Mouse (Mus musculus): ENCODE measurements around the gene Coq2. TPM values are rescaled to one million over a fixed set of nuclear protein-coding genes. Genes with fewer than 3 reads are reported as not detected.

The Coq2 gene
- polyA plus RNA-seq, 1 experiment from 2014 or later: 59.4 TPM

DNA sequence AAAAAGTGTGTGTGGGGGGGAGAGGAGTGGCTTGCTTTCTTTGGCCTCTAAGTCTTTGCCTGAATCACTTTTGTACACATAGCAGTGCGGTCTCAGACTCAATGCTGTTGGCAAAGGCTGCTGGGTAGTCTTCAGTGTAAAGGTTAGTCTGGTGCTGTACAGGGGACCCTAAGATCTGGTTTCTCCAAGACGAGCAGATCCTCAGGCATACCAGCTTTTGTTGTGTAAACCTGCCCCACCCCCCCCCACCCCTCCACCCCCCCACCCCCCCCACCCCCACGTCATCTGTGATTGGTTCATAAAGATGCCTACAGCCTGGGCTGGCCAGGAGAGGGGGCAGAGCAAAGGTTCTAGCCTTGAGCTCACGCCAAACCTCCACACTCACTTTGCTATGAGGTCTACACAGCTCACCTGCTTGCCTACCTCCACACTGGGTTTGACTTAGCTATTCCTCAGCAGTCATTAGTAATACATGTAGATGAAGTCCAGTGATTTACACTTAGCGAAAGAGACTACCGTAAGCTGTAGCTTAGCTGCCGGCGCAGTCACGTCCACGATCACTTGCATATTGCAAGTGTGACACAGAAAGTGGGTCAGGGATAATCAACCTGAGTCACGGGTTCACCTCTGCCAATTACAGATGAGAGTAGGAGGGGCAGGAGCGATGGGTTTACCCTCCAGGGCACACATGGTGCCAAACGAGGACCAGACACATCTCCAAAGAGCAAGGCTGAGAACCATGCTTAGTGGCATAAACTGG lies 26.1 kb upstream of the Coq2 start:
- no peak for ATAC-seq (ENCODE audit: low FRiP score)
- Histone ChIP-seq H3K9me3 (ENCODE audit: control insufficient read depth, low read length) (no peaks in the 10 kb centered on the region), H3K9ac (ENCODE audit: low read length) (no peak overlapping the region), H3K4me1 (ENCODE audit: control insufficient read depth, insufficient read depth, low read length) (no peaks in the 10 kb centered on the region), H3K27me3 (ENCODE audit: control insufficient read depth, insufficient read depth, low read length) (no peaks in the 10 kb centered on the region), H3K27ac (ENCODE audit: low read depth, low read length) (no peak overlapping the region), H3K4me2 (no peak overlapping the region), H3K36me3 (ENCODE audit: control insufficient read depth, insufficient read depth, low read length) (no peaks in the 10 kb centered on the region), H3K4me3 (ENCODE audit: low read depth, low read length) (no peak overlapping the region)
- WGBS: 82% methylated on average over 13 of the region's 13 CpGs
- DNase-seq (ENCODE audit: low spot score, missing footprints): no peak

- no peaks in the 10 kb centered on the region for H3K36me3 ChIP-seq (ENCODE audit: control insufficient read depth, insufficient read depth, low read length)
- H3K9me3 ChIP-seq (ENCODE audit: control insufficient read depth, low read length): no peaks in the 10 kb centered on the region
- ATAC-seq (ENCODE audit: low FRiP score): no peak
- H3K4me1 ChIP-seq (ENCODE audit: control insufficient read depth, insufficient read depth, low read length): no peaks in the 10 kb centered on the region
- H3K4me3 ChIP-seq (ENCODE audit: low read depth, low read length): no peak overlapping the region
- no peaks in the 10 kb centered on the region for H3K27me3 ChIP-seq (ENCODE audit: control insufficient read depth, insufficient read depth, low read length)
- no peak for DNase-seq (ENCODE audit: low spot score, missing footprints)
- 73% methylated on average over 2 of the region's 2 CpGs for WGBS
- no peak overlapping the region for H3K9ac ChIP-seq (ENCODE audit: low read length)
- H3K27ac ChIP-seq (ENCODE audit: low read depth, low read length): no peak overlapping the region
- H3K4me2 ChIP-seq: no peak overlapping the region
Observed at GRCm38 (mm10) chr5:100697886-100698285, 22.9 kb upstream of the Coq2 start.

DNA sequence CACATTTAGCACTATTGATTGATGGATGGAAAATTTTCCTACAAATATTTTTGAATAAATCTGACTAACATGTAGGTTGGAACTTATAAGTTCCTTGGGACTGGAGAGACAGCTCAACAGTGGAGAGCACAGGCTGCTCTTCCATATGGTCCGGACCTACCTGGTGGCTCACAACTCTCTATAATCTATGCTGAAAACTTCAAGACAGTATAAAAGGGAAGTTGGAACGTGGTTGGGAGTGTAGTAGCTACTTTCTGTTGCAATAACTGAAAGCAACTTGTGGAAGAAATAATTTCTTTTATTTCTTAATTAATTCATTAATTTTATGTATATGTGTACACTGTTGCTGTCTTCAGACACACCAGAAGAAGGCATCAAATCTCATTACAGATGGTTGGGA lies 22.5 kb upstream of the Coq2 start:
- 81% methylated on average over 2 of the region's 2 CpGs for WGBS
- Histone ChIP-seq H3K4me2 (no peak overlapping the region), H3K4me1 (ENCODE audit: control insufficient read depth, insufficient read depth, low read length) (no peaks in the 10 kb centered on the region), H3K4me3 (ENCODE audit: low read depth, low read length) (no peak overlapping the region), H3K9me3 (ENCODE audit: control insufficient read depth, low read length) (no peaks in the 10 kb centered on the region), H3K27ac (ENCODE audit: low read depth, low read length) (no peak overlapping the region), H3K9ac (ENCODE audit: low read length) (no peak overlapping the region), H3K27me3 (ENCODE audit: control insufficient read depth, insufficient read depth, low read length) (no peaks in the 10 kb centered on the region), H3K36me3 (ENCODE audit: control insufficient read depth, insufficient read depth, low read length) (no peaks in the 10 kb centered on the region)
- DNase-seq (ENCODE audit: low spot score, missing footprints): no peak
- no peak for ATAC-seq (ENCODE audit: low FRiP score)

- 67% methylated on average over 4 of the region's 4 CpGs for WGBS
- no peak overlapping the region for H3K27ac ChIP-seq (ENCODE audit: low read depth, low read length)
- no peaks in the 10 kb centered on the region for H3K27me3 ChIP-seq (ENCODE audit: control insufficient read depth, insufficient read depth, low read length)
- ATAC-seq (ENCODE audit: low FRiP score): no peak
- no peaks in the 10 kb centered on the region for H3K36me3 ChIP-seq (ENCODE audit: control insufficient read depth, insufficient read depth, low read length)
- H3K9ac ChIP-seq (ENCODE audit: low read length): no peak overlapping the region
- no peaks in the 10 kb centered on the region for H3K4me1 ChIP-seq (ENCODE audit: control insufficient read depth, insufficient read depth, low read length)
- H3K4me3 ChIP-seq (ENCODE audit: low read depth, low read length): no peak overlapping the region
- DNase-seq (ENCODE audit: low spot score, missing footprints): no peak
- no peaks in the 10 kb centered on the region for H3K9me3 ChIP-seq (ENCODE audit: control insufficient read depth, low read length)
- no peak overlapping the region for H3K4me2 ChIP-seq
Observed at GRCm38 (mm10) chr5:100685631-100686030, 10.7 kb upstream of the Coq2 start.

DNA sequence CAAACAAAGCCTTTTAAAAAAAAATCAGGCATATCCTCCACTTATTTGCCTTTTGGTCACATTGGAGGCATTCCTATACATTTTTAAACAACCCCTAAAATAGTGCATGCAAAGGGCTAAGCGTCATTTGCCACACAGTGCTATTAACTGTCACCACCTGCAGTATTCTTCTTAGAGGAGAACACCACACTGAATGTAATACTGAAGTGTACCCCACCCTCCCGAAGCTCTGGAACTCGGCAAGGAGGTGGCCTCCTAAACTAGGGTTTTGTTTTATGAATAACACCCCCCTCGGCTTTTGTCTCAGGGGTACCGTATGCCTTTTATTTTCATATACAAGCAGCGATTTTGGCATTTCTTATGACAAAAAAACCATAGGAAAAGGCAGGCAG lies 5.6 kb upstream of the Coq2 start:
- no peak overlapping the region for H3K9ac ChIP-seq (ENCODE audit: low read length)
- no peak for ATAC-seq (ENCODE audit: low FRiP score)

DNA sequence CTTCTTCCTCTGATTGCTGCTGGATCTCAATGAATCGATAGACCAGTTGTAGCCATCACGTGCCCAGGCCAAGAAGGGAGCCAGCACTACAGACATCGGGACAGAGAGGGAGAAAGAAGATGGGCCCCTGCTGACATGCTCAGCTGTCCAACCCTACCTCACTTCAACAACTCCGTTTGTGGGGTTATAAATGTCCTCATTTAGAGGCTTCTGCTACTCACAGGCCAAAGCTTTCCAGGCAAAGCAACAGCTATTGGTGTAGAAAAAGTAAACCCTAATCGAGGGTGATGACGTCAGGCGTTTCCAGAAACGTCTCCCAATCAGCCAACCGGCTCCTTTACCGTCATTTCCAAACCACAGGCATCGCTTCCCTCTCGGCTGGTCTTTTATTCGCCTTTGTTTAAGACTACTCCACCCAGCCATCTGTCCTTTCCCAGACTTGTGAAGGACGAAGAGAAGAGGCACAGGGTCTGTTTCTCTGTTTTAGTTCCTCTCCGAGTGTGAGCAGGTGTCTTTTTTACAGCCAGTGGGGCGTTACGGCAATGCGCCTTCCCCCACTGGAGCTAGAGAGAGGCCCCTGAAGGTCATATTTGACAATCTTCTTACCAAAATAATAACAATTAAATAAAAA lies 5.1 kb upstream of the Coq2 start:
- ATAC-seq (ENCODE audit: low FRiP score) (no peak), DNase-seq (ENCODE audit: low spot score, missing footprints) (no peak)
- Histone ChIP-seq H3K9ac (ENCODE audit: low read length) (no peak overlapping the region), H3K4me1 (ENCODE audit: control insufficient read depth, insufficient read depth, low read length) (peaks cover 2% of the 10 kb centered on the region; the same call in 1 of the 2 replicates), H3K27ac (ENCODE audit: low read depth, low read length) (no peak overlapping the region), H3K9me3 (ENCODE audit: control insufficient read depth, low read length) (no peaks in the 10 kb centered on the region), H3K4me2 (no peak overlapping the region), H3K27me3 (ENCODE audit: control insufficient read depth, insufficient read depth, low read length) (no peaks in the 10 kb centered on the region), H3K36me3 (ENCODE audit: control insufficient read depth, insufficient read depth, low read length) (no peaks in the 10 kb centered on the region), H3K4me3 (ENCODE audit: low read depth, low read length) (no peak overlapping the region)
- WGBS: 67% methylated on average over 18 of the region's 18 CpGs

More for the DNA sequence above, 5.6 kb upstream of the Coq2 start:
- H3K27ac ChIP-seq (ENCODE audit: low read depth, low read length): no peak overlapping the region
- H3K27me3 ChIP-seq (ENCODE audit: control insufficient read depth, insufficient read depth, low read length): no peaks in the 10 kb centered on the region
- 84% methylated on average over 6 of the region's 6 CpGs for WGBS
- no peaks in the 10 kb centered on the region for H3K4me1 ChIP-seq (ENCODE audit: control insufficient read depth, insufficient read depth, low read length)
- H3K4me2 ChIP-seq: no peak overlapping the region
- H3K9me3 ChIP-seq (ENCODE audit: control insufficient read depth, low read length): no peaks in the 10 kb centered on the region
- no peaks in the 10 kb centered on the region for H3K36me3 ChIP-seq (ENCODE audit: control insufficient read depth, insufficient read depth, low read length)
- DNase-seq (ENCODE audit: low spot score, missing footprints): no peak
- H3K4me3 ChIP-seq (ENCODE audit: low read depth, low read length): no peak overlapping the region

DNA sequence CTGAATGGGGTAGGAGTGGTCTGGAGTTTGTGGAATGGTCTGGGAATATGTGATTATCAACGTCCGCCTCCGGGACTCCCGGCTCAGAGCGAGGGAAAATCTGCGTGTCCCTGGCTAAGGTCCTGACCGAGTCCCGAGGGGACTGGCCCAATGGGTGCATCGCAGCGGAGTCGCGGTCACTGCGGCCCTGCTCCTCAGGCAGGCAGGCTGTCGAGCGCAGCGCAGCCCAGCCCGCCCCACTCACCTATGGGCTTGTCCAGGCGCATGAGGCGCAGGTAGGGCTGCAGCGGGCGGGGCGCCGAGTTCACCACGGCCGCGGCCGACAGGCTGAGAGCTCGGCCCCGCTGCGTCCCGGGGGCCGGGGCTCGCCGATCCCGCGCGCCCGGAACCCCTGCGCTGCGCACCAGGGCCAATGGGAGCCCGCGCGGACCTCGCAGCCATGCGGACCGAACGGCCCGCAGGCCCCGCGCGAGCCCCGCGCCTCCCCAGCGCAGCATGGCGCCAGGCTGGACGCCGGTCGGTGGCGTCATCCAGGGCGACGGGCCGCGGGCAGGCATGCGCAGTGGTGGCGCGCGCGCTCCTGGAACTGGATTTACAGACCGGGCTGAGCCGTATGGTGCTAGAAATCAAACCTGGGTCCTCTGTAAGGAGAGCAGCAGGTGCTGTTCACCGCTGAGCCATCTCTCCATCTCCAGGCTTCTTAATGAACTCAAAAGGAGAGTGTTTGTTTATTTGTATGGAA lies 1.0 kb downstream of the Coq2 start:
- ATAC-seq (ENCODE audit: low FRiP score) (peak; percentile 97), DNase-seq (ENCODE audit: low spot score, missing footprints) (peak; percentile 98)
- Histone ChIP-seq H3K27ac (ENCODE audit: low read depth, low read length) (peak overlapping the region; percentile 25), H3K36me3 (ENCODE audit: control insufficient read depth, insufficient read depth, low read length) (no peaks in the 10 kb centered on the region), H3K27me3 (ENCODE audit: control insufficient read depth, insufficient read depth, low read length) (no peaks in the 10 kb centered on the region), H3K9me3 (ENCODE audit: control insufficient read depth, low read length) (no peaks in the 10 kb centered on the region), H3K4me3 (ENCODE audit: low read depth, low read length) (peak overlapping the region; percentile 79), H3K9ac (ENCODE audit: low read length) (peak overlapping the region; percentile 89), H3K4me2 (peak overlapping the region; percentile 71), H3K4me1 (ENCODE audit: control insufficient read depth, insufficient read depth, low read length) (peaks cover 12% of the 10 kb centered on the region)
- under 1% methylated on average over 60 of the region's 71 CpGs for WGBS

DNA sequence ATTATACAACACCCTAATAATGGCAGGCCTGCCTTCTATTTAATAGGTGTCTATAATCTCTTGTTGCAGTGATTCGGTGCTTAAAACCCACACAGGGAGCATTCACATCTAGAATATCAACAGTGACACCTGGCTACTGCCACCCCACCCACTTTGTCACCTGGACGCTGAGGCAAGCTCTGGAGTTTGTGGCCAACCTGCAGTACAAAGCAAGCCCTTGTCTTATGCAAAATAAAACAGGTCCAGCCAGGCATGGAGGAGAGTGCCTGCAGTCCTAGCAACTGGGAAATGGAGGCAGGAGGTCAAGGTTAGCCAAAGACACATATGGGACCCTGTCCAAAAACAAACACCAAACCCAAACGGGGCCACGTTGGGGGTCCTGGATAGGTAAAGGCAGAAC lies 2.5 kb downstream of the Coq2 start:
- H3K27ac ChIP-seq (ENCODE audit: low read depth, low read length): no peak overlapping the region
- WGBS: 90% methylated on average over 4 of the region's 4 CpGs
- DNase-seq (ENCODE audit: low spot score, missing footprints): no peak

GRCm38 (mm10) chr5:100671897-100672296 lies 3.0 kb downstream of the Coq2 start:
- Histone ChIP-seq H3K27ac (ENCODE audit: low read depth, low read length) (no peak overlapping the region), H3K4me1 (ENCODE audit: control insufficient read depth, insufficient read depth, low read length) (peaks cover 12% of the 10 kb centered on the region), H3K27me3 (ENCODE audit: control insufficient read depth, insufficient read depth, low read length) (no peaks in the 10 kb centered on the region), H3K9me3 (ENCODE audit: control insufficient read depth, low read length) (no peaks in the 10 kb centered on the region), H3K4me3 (ENCODE audit: low read depth, low read length) (no peak overlapping the region), H3K4me2 (no peak overlapping the region), H3K36me3 (ENCODE audit: control insufficient read depth, insufficient read depth, low read length) (no peaks in the 10 kb centered on the region), H3K9ac (ENCODE audit: low read length) (no peak overlapping the region)
- WGBS: 76% methylated on average over 3 of the region's 3 CpGs
- ATAC-seq (ENCODE audit: low FRiP score) (no peak), DNase-seq (ENCODE audit: low spot score, missing footprints) (no peak)

More for the DNA sequence above, 2.5 kb downstream of the Coq2 start:
- Histone ChIP-seq H3K27me3 (ENCODE audit: control insufficient read depth, insufficient read depth, low read length) (no peaks in the 10 kb centered on the region), H3K36me3 (ENCODE audit: control insufficient read depth, insufficient read depth, low read length) (no peaks in the 10 kb centered on the region), H3K9me3 (ENCODE audit: control insufficient read depth, low read length) (no peaks in the 10 kb centered on the region), H3K9ac (ENCODE audit: low read length) (no peak overlapping the region), H3K4me1 (ENCODE audit: control insufficient read depth, insufficient read depth, low read length) (peaks cover 12% of the 10 kb centered on the region), H3K4me3 (ENCODE audit: low read depth, low read length) (no peak overlapping the region), H3K4me2 (no peak overlapping the region)
- ATAC-seq (ENCODE audit: low FRiP score): no peak
